Mouse (Mus musculus): Measurements from ENCODE around the gene Ppp3ca. TPM values are rescaled to one million over a fixed set of nuclear protein-coding genes. Genes with fewer than 3 reads are reported as not detected.

The Ppp3ca gene
- total and polyA plus RNA-seq, 2 experiments from 2014 or later = 34.6 to 39.2 TPM

- Histone ChIP-seq H3K27me3 (ENCODE audit: control insufficient read depth, insufficient read depth, low read length) (no peaks in the 10 kb centered on the region), H3K9me3 (replicated peaks; ENCODE audit: control insufficient read depth, low read length) (no peaks in the 10 kb centered on the region), H3K4me3 (ENCODE audit: low read depth, low read length) (no peak overlapping the region), H3K4me1 (ENCODE audit: control insufficient read depth, insufficient read depth) (peaks cover 21% of the 10 kb centered on the region), H3K4me2 (ENCODE audit: low read depth, low read length) (no peak overlapping the region), H3K36me3 (replicated peaks; ENCODE audit: control insufficient read depth, insufficient read depth, low read length) (no peaks in the 10 kb centered on the region), H3K27ac (ENCODE audit: low read depth) (no peak overlapping the region), H3K9ac (replicated peaks; ENCODE audit: low read depth, low read length) (no peak overlapping the region)
- ATAC-seq (ENCODE audit: insufficient read depth, low read depth) (no peak), DNase-seq (ENCODE audit: low spot score) (no peak)
- TF ChIP-seq EP300 (IDR thresholded peaks at IDR 0.05; ENCODE audit: low read depth) (no peak), CTCF (IDR thresholded peaks at IDR 0.05; ENCODE audit: low read depth) (no peak)
- WGBS = 80% methylated on average over 2 of the region's 2 CpGs
Observed at GRCm38 (mm10) chr3:136727877-136728276, 58.0 kb downstream of the Ppp3ca start.

- ATAC-seq (ENCODE audit: insufficient read depth, low read depth) (no peak), DNase-seq (ENCODE audit: low spot score) (no peak)
- Histone ChIP-seq H3K9ac (replicated peaks; ENCODE audit: low read depth, low read length) (no peak overlapping the region), H3K27me3 (ENCODE audit: control insufficient read depth, insufficient read depth, low read length) (no peaks in the 10 kb centered on the region), H3K4me1 (ENCODE audit: control insufficient read depth, insufficient read depth) (peaks cover under 1% of the 10 kb centered on the region; the same call in 1 of the 2 replicates), H3K9me3 (replicated peaks; ENCODE audit: control insufficient read depth, low read length) (no peaks in the 10 kb centered on the region), H3K4me3 (ENCODE audit: low read depth, low read length) (no peak overlapping the region), H3K4me2 (ENCODE audit: low read depth, low read length) (no peak overlapping the region), H3K36me3 (replicated peaks; ENCODE audit: control insufficient read depth, insufficient read depth, low read length) (no peaks in the 10 kb centered on the region), H3K27ac (ENCODE audit: low read depth) (no peak overlapping the region)
- TF ChIP-seq EP300 (IDR thresholded peaks at IDR 0.05; ENCODE audit: low read depth) (no peak), CTCF (IDR thresholded peaks at IDR 0.05; ENCODE audit: low read depth) (no peak)
- WGBS = 61% methylated on average over 10 of the region's 10 CpGs
Observed at GRCm38 (mm10) chr3:136729978-136730377, 60.1 kb downstream of the Ppp3ca start.

DNA sequence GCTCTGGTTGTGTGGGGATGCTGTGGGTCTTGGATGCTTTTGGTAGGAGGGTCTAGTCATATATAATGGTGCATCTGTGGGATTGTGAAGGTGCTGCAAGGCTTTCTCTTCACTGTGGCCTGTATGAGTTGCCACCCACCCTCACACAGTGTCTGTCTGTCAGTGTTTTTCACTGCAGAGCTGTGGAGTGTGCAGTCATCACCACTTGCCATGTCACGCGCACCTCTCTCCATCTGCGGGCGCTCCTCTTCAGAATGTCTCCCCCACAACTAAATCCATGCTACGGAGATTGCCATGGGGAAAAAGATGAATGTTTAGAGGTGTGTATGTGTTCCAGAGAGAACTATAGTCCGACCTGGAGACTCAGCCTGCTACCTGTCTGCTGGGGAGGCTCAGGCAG is 61.7 kb downstream of the Ppp3ca start:
- Histone ChIP-seq H3K9ac (replicated peaks; ENCODE audit: low read depth, low read length) (no peak overlapping the region), H3K27ac (ENCODE audit: low read depth) (no peak overlapping the region), H3K4me1 (ENCODE audit: control insufficient read depth, insufficient read depth) (no peaks in the 10 kb centered on the region), H3K27me3 (ENCODE audit: control insufficient read depth, insufficient read depth, low read length) (no peaks in the 10 kb centered on the region), H3K9me3 (replicated peaks; ENCODE audit: control insufficient read depth, low read length) (no peaks in the 10 kb centered on the region), H3K36me3 (replicated peaks; ENCODE audit: control insufficient read depth, insufficient read depth, low read length) (no peaks in the 10 kb centered on the region), H3K4me2 (ENCODE audit: low read depth, low read length) (no peak overlapping the region), H3K4me3 (ENCODE audit: low read depth, low read length) (no peak overlapping the region)
- ATAC-seq (ENCODE audit: insufficient read depth, low read depth) = no peak
- TF ChIP-seq EP300 (IDR thresholded peaks at IDR 0.05; ENCODE audit: low read depth) (no peak), CTCF (IDR thresholded peaks at IDR 0.05; ENCODE audit: low read depth) (no peak)
- no peak for DNase-seq (ENCODE audit: low spot score)
- 71% methylated on average over 6 of the region's 6 CpGs for WGBS

- Histone ChIP-seq H3K27me3 (ENCODE audit: control insufficient read depth, insufficient read depth, low read length) (no peaks in the 10 kb centered on the region), H3K9ac (replicated peaks; ENCODE audit: low read depth, low read length) (no peak overlapping the region), H3K36me3 (replicated peaks; ENCODE audit: control insufficient read depth, insufficient read depth, low read length) (no peaks in the 10 kb centered on the region), H3K4me2 (ENCODE audit: low read depth, low read length) (no peak overlapping the region), H3K9me3 (replicated peaks; ENCODE audit: control insufficient read depth, low read length) (no peaks in the 10 kb centered on the region), H3K4me1 (ENCODE audit: control insufficient read depth, insufficient read depth) (no peaks in the 10 kb centered on the region), H3K27ac (ENCODE audit: low read depth) (no peak overlapping the region), H3K4me3 (ENCODE audit: low read depth, low read length) (no peak overlapping the region)
- WGBS = 50% methylated on average over 1 of the region's 1 CpGs
- TF ChIP-seq CTCF (IDR thresholded peaks at IDR 0.05; ENCODE audit: low read depth) (no peak), EP300 (IDR thresholded peaks at IDR 0.05; ENCODE audit: low read depth) (no peak)
- DNase-seq (ENCODE audit: low spot score) (no peak), ATAC-seq (ENCODE audit: insufficient read depth, low read depth) (no peak)
Observed at GRCm38 (mm10) chr3:136736021-136736420, 66.1 kb downstream of the Ppp3ca start.

- Histone ChIP-seq H3K27me3 (ENCODE audit: control insufficient read depth, insufficient read depth, low read length) (no peaks in the 10 kb centered on the region), H3K36me3 (replicated peaks; ENCODE audit: control insufficient read depth, insufficient read depth, low read length) (no peaks in the 10 kb centered on the region), H3K4me3 (ENCODE audit: low read depth, low read length) (no peak overlapping the region), H3K9ac (replicated peaks; ENCODE audit: low read depth, low read length) (no peak overlapping the region), H3K27ac (ENCODE audit: low read depth) (no peak overlapping the region), H3K4me1 (ENCODE audit: control insufficient read depth, insufficient read depth) (peaks cover 5% of the 10 kb centered on the region; the same call in 1 of the 2 replicates), H3K4me2 (ENCODE audit: low read depth, low read length) (no peak overlapping the region), H3K9me3 (replicated peaks; ENCODE audit: control insufficient read depth, low read length) (no peaks in the 10 kb centered on the region)
- 81% methylated on average over 7 of the region's 7 CpGs for WGBS
- no peak for DNase-seq (ENCODE audit: low spot score)
- TF ChIP-seq EP300 (IDR thresholded peaks at IDR 0.05; ENCODE audit: low read depth) (no peak), CTCF (IDR thresholded peaks at IDR 0.05; ENCODE audit: low read depth) (no peak)
- ATAC-seq (ENCODE audit: insufficient read depth, low read depth) = no peak
Observed at GRCm38 (mm10) chr3:136736773-136737298, 66.9 kb downstream of the Ppp3ca start.

DNA sequence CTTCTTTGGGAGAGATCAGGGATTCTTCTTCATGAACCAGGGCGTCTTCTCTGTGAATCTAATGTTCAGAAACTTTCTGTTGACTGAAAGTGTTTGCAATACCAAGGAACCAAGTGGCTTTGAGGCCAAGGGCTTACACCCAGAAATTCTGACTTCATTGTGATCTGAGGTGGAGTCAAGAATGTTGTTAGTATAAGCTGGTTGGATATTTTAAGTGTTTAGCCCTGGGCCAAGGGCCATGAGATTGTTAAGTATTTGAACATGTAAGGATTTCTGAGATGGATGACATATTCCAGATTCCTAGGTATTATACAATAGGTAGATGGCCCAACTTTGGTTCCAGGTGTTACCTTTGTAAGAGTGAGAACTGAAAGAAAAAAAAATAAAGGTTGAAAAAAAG is 68.5 kb downstream of the Ppp3ca start:
- no peaks in the 10 kb centered on the region for H3K36me3 ChIP-seq (replicated peaks; ENCODE audit: control insufficient read depth, insufficient read depth, low read length)

More for the DNA sequence above, 68.5 kb downstream of the Ppp3ca start:
- H3K4me1 ChIP-seq (ENCODE audit: control insufficient read depth, insufficient read depth) = peaks cover 16% of the 10 kb centered on the region
- no peaks in the 10 kb centered on the region for H3K27me3 ChIP-seq (ENCODE audit: control insufficient read depth, insufficient read depth, low read length)
- no peaks in the 10 kb centered on the region for H3K9me3 ChIP-seq (replicated peaks; ENCODE audit: control insufficient read depth, low read length)
- H3K4me3 ChIP-seq (ENCODE audit: low read depth, low read length) = no peak overlapping the region
- no peak overlapping the region for H3K9ac ChIP-seq (replicated peaks; ENCODE audit: low read depth, low read length)
- H3K27ac ChIP-seq (ENCODE audit: low read depth) = no peak overlapping the region
- DNase-seq (ENCODE audit: low spot score) = no peak
- 94% methylated on average over 1 of the region's 1 CpGs for WGBS
- no peak overlapping the region for H3K4me2 ChIP-seq (ENCODE audit: low read depth, low read length)
- TF ChIP-seq EP300 (IDR thresholded peaks at IDR 0.05; ENCODE audit: low read depth) = no peak
- TF ChIP-seq CTCF (IDR thresholded peaks at IDR 0.05; ENCODE audit: low read depth) = no peak
- ATAC-seq (ENCODE audit: insufficient read depth, low read depth) = no peak

Measured in heart, postnatal 0 days (tissue).